Mouse (Mus musculus) heart, embryonic 16.5 days (tissue): ENCODE data around the gene Zfp958. TPM values are rescaled to one million over a fixed set of nuclear protein-coding genes. Genes with fewer than 3 reads are reported as not detected.

Source experiments
- ATAC-seq: fragments of 200-750 bp; cut with Nextera tagmentation; replicated peaks from 2 replicates; pipeline ENCODE4 v1.8.0; 2017; ENCODE audit warnings: moderate number of reproducible peaks; ENCODE audit not compliant: insufficient read depth, low FRiP score; ENCODE audit errors: extremely low read depth
- H3K27ac ChIP-seq: fragments of 300-500 bp; sonication (generic); 2 replicates; pipeline ENCODE4 v1.5.1; 2014; ENCODE audit warnings: mild to moderate bottlenecking, low read length, control low read depth, moderate library complexity
- H3K27me3 ChIP-seq: fragments of 300-500 bp; sonication (generic); 2 replicates; pipeline ENCODE4 v1.6.1; 2014; ENCODE audit warnings: low read length, mixed read lengths; ENCODE audit not compliant: control insufficient read depth, insufficient read depth
- H3K36me3 ChIP-seq: fragments of 300-500 bp; sonication (generic); 2 replicates; pipeline ENCODE4 v1.6.1; 2014; ENCODE audit not compliant: control insufficient read depth, insufficient read depth
- H3K4me1 ChIP-seq: fragments of 300-500 bp; sonication (generic); 2 replicates; pipeline ENCODE4 v1.6.1; 2014; ENCODE audit warnings: low read length, mixed read lengths; ENCODE audit not compliant: control insufficient read depth, insufficient read depth
- H3K4me2 ChIP-seq: fragments of 300-500 bp; sonication (generic); 2 replicates; pipeline ENCODE4 v1.6.1; 2014; ENCODE audit warnings: low read depth, mild to moderate bottlenecking, control low read depth, low read length
- H3K4me3 ChIP-seq: fragments of 300-500 bp; sonication (generic); 2 replicates; pipeline ENCODE4 v1.5.1; 2014; ENCODE audit warnings: mild to moderate bottlenecking, control low read depth, low read length
- H3K9ac ChIP-seq: fragments of 300-500 bp; sonication (generic); 2 replicates; pipeline ENCODE4 v1.6.1; 2014; ENCODE audit warnings: low read length, control low read depth
- H3K9me3 ChIP-seq: fragments of 300-500 bp; sonication (generic); replicated peaks from 2 replicates; pipeline ENCODE4 v1.6.1; 2016; ENCODE audit warnings: low read length; ENCODE audit not compliant: control insufficient read depth
- WGBS: fragments of 180-500 bp; shearing (Covaris S2); extraction: QIAGEN DNeasy Blood & Tissue Kit; methylation state at CpG from one replicate; pipeline ENCODE4 v1.1.7; 2014; 5-methylcytosine and 5-hydroxymethylcytosine counted together
- polyA plus RNA-seq: library from polyadenylated mRNA; unstranded; fragments of >200 nt; fragmentation: Nextera tagmentation; extraction: Ambion mirVana; gene quantifications from 2 replicates; pipeline ENCODE4 v1.2.1, GENCODE M21; 2015

The Zfp958 gene
- polyA plus RNA-seq, 1 experiment from 2014 or later: 10.4 TPM

GRCm38 (mm10) chr8:4678908-4679545 is 66.1 kb downstream of the Zfp958 start:
- Histone ChIP-seq H3K9me3 (peaks cover 11% of the 10 kb centered on the region; the same call in 1 of the 2 replicates), H3K27ac (peak overlapping the region; percentile 96; the same call in 1 of the 2 replicates), H3K27me3 (no peaks in the 10 kb centered on the region), H3K9ac (no peak overlapping the region; the same call in 1 of the 2 replicates), H3K4me2 (peak overlapping the region; percentile 72), H3K4me1 (peaks cover 3% of the 10 kb centered on the region; the same call in 1 of the 2 replicates), H3K4me3 (peak overlapping the region; percentile 84), H3K36me3 (no peaks in the 10 kb centered on the region)
- 81% methylated on average over 8 of the region's 8 CpGs for WGBS
- ATAC-seq: no peak

GRCm38 (mm10) chr8:4679796-4680195 is 66.8 kb downstream of the Zfp958 start:
- peaks cover 3% of the 10 kb centered on the region; the same call in 1 of the 2 replicates for H3K4me1 ChIP-seq
- no peak overlapping the region for H3K9ac ChIP-seq
- 92% methylated on average over 3 of the region's 3 CpGs for WGBS
- no peaks in the 10 kb centered on the region for H3K36me3 ChIP-seq
- ATAC-seq: no peak
- H3K27me3 ChIP-seq: no peaks in the 10 kb centered on the region
- peaks cover 11% of the 10 kb centered on the region; the same call in 1 of the 2 replicates for H3K9me3 ChIP-seq
- H3K27ac ChIP-seq: no peak overlapping the region
- no peak overlapping the region for H3K4me3 ChIP-seq
- no peak overlapping the region for H3K4me2 ChIP-seq

Other genes with a start within 250 kb of the Zfp958 start
- 43.9 and 50.1 TPM in 2 replicates for gene Cers4, start 120.1 kb upstream of the Zfp958 start, polyA plus RNA-seq
- 45.9 and 53.2 TPM in 2 replicates for gene Shcbp1, start 166.4 kb downstream of the Zfp958 start, polyA plus RNA-seq